Mouse (Mus musculus) kidney, adult 2 months (tissue): ENCODE measurements around the gene Tpra1.

Experiments
- CTCF ChIP-seq: fragments of 200-500 bp; conservative IDR thresholded peaks from 2 replicates; pipeline ENCODE4 v1.5.1; 2011; ENCODE audit warnings: low read depth, mild to moderate bottlenecking, control low read depth, low read length, moderate library complexity, mixed read lengths; ENCODE audit not compliant: insufficient read depth, insufficient read length
- POLR2A ChIP-seq: fragments of 200-500 bp; IDR thresholded peaks from one replicate; pipeline ENCODE4 v1.6.1; 2011; ENCODE audit warnings: low read depth, low read length, control low read depth

DNA sequence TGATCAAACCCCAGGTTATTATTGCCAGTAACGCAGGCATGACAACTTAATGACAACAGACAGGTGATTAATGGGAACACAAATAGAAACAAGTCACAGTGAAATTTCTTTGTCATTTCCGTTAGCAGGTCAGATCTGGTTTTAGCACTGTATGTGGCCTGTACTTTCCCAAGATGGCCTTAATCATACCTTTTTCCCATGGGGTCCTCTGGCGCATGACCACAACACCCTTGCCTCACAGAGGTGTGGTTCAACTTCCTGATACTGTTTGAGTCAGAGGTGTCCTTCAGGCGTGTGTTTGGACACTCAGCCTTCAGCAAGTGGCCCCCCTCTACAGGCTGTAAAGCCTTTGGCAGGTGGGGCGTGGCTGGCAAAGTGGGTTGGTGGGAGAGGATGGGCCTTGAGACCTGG, 55.8 kb downstream of the Tpra1 start:
- TF ChIP-seq POLR2A (no peak), CTCF (no peak)
